Mouse (Mus musculus): ENCODE measurements around the gene Slc4a10. TPM values are rescaled to one million over a fixed set of nuclear protein-coding genes. Genes with fewer than 3 reads are reported as not detected.

Slc4a10 gene
- polyA plus RNA-seq, 1 experiment, result not detected

- Histone ChIP-seq H3K9ac (ENCODE audit: low read depth, poor library complexity, severe bottlenecking) (no peak overlapping the region), H3K27me3 (ENCODE audit: control insufficient read depth, insufficient read depth, low read length, poor library complexity, severe bottlenecking) (no peaks in the 10 kb centered on the region; the same call in 1 of the 2 replicates), H3K36me3 (ENCODE audit: control insufficient read depth, insufficient read depth, low read length, poor library complexity, severe bottlenecking) (no peaks in the 10 kb centered on the region), H3K27ac (ENCODE audit: insufficient read depth, low read length) (no peak overlapping the region), H3K9me3 (replicated peaks; ENCODE audit: control insufficient read depth, insufficient read depth, low read length, poor library complexity, severe bottlenecking) (no peaks in the 10 kb centered on the region), H3K4me1 (ENCODE audit: control insufficient read depth, insufficient read depth, low read length) (peaks cover 2% of the 10 kb centered on the region), H3K4me3 (ENCODE audit: low read depth, low read length) (no peak overlapping the region)
- no peak for TF ChIP-seq CTCF (IDR thresholded peaks at IDR 0.05; ENCODE audit: low read depth, low read length)
- no peak for TF ChIP-seq EP300 (IDR thresholded peaks at IDR 0.05; ENCODE audit: insufficient read depth, low read depth, low read length)
- TF ChIP-seq POLR2A (IDR thresholded peaks at IDR 0.05; ENCODE audit: insufficient read depth, low read length), result no peak
These were observed 294.9 kb downstream of the Slc4a10 start for GRCm38 (mm10) chr2:62341061-62341733.

- Histone ChIP-seq H3K36me3 (ENCODE audit: control insufficient read depth, insufficient read depth, low read length, poor library complexity, severe bottlenecking) (no peaks in the 10 kb centered on the region), H3K27ac (ENCODE audit: insufficient read depth, low read length) (no peak overlapping the region), H3K9me3 (replicated peaks; ENCODE audit: control insufficient read depth, insufficient read depth, low read length, poor library complexity, severe bottlenecking) (no peaks in the 10 kb centered on the region), H3K4me3 (ENCODE audit: low read depth, low read length) (no peak overlapping the region), H3K4me1 (ENCODE audit: control insufficient read depth, insufficient read depth, low read length) (peaks cover 2% of the 10 kb centered on the region), H3K9ac (ENCODE audit: low read depth, poor library complexity, severe bottlenecking) (no peak overlapping the region), H3K27me3 (ENCODE audit: control insufficient read depth, insufficient read depth, low read length, poor library complexity, severe bottlenecking) (no peaks in the 10 kb centered on the region; the same call in 1 of the 2 replicates)
- no peak for TF ChIP-seq POLR2A (IDR thresholded peaks at IDR 0.05; ENCODE audit: insufficient read depth, low read length)
- no peak for TF ChIP-seq CTCF (IDR thresholded peaks at IDR 0.05; ENCODE audit: low read depth, low read length)
- TF ChIP-seq EP300 (IDR thresholded peaks at IDR 0.05; ENCODE audit: insufficient read depth, low read depth, low read length), result no peak
These were observed 295.5 kb downstream of the Slc4a10 start for GRCm38 (mm10) chr2:62341734-62342128.

GRCm38 (mm10) chr2:62344367-62344766 is 298.1 kb downstream of the Slc4a10 start:
- no peak overlapping the region for H3K4me3 ChIP-seq (ENCODE audit: low read depth, low read length)
- no peaks in the 10 kb centered on the region; the same call in 1 of the 2 replicates for H3K27me3 ChIP-seq (ENCODE audit: control insufficient read depth, insufficient read depth, low read length, poor library complexity, severe bottlenecking)
- no peak for TF ChIP-seq POLR2A (IDR thresholded peaks at IDR 0.05; ENCODE audit: insufficient read depth, low read length)
- no peak for TF ChIP-seq EP300 (IDR thresholded peaks at IDR 0.05; ENCODE audit: insufficient read depth, low read depth, low read length)
- no peak for TF ChIP-seq CTCF (IDR thresholded peaks at IDR 0.05; ENCODE audit: low read depth, low read length)
- H3K9me3 ChIP-seq (replicated peaks; ENCODE audit: control insufficient read depth, insufficient read depth, low read length, poor library complexity, severe bottlenecking), result no peaks in the 10 kb centered on the region
- H3K36me3 ChIP-seq (ENCODE audit: control insufficient read depth, insufficient read depth, low read length, poor library complexity, severe bottlenecking), result no peaks in the 10 kb centered on the region
- no peak overlapping the region for H3K9ac ChIP-seq (ENCODE audit: low read depth, poor library complexity, severe bottlenecking)
- peaks cover 2% of the 10 kb centered on the region for H3K4me1 ChIP-seq (ENCODE audit: control insufficient read depth, insufficient read depth, low read length)
- no peak overlapping the region for H3K27ac ChIP-seq (ENCODE audit: insufficient read depth, low read length)

- Histone ChIP-seq H3K4me1 (ENCODE audit: control insufficient read depth, insufficient read depth, low read length) (peaks cover 2% of the 10 kb centered on the region), H3K9me3 (replicated peaks; ENCODE audit: control insufficient read depth, insufficient read depth, low read length, poor library complexity, severe bottlenecking) (no peaks in the 10 kb centered on the region), H3K4me3 (ENCODE audit: low read depth, low read length) (no peak overlapping the region), H3K27ac (ENCODE audit: insufficient read depth, low read length) (no peak overlapping the region), H3K36me3 (ENCODE audit: control insufficient read depth, insufficient read depth, low read length, poor library complexity, severe bottlenecking) (no peaks in the 10 kb centered on the region), H3K27me3 (ENCODE audit: control insufficient read depth, insufficient read depth, low read length, poor library complexity, severe bottlenecking) (no peaks in the 10 kb centered on the region; the same call in 1 of the 2 replicates), H3K9ac (ENCODE audit: low read depth, poor library complexity, severe bottlenecking) (no peak overlapping the region)
- TF ChIP-seq EP300 (IDR thresholded peaks at IDR 0.05; ENCODE audit: insufficient read depth, low read depth, low read length) (no peak), CTCF (IDR thresholded peaks at IDR 0.05; ENCODE audit: low read depth, low read length) (no peak), POLR2A (IDR thresholded peaks at IDR 0.05; ENCODE audit: insufficient read depth, low read length) (no peak)
These were observed 300.5 kb downstream of the Slc4a10 start for GRCm38 (mm10) chr2:62346771-62347170.

- H3K4me3 ChIP-seq (ENCODE audit: low read depth, low read length), result no peak overlapping the region
- no peak for TF ChIP-seq CTCF (IDR thresholded peaks at IDR 0.05; ENCODE audit: low read depth, low read length)
- TF ChIP-seq EP300 (IDR thresholded peaks at IDR 0.05; ENCODE audit: insufficient read depth, low read depth, low read length), result no peak
- TF ChIP-seq POLR2A (IDR thresholded peaks at IDR 0.05; ENCODE audit: insufficient read depth, low read length), result no peak
- no peak overlapping the region for H3K9ac ChIP-seq (ENCODE audit: low read depth, poor library complexity, severe bottlenecking)
- no peaks in the 10 kb centered on the region for H3K9me3 ChIP-seq (replicated peaks; ENCODE audit: control insufficient read depth, insufficient read depth, low read length, poor library complexity, severe bottlenecking)
- H3K27me3 ChIP-seq (ENCODE audit: control insufficient read depth, insufficient read depth, low read length, poor library complexity, severe bottlenecking), result no peaks in the 10 kb centered on the region
- H3K4me1 ChIP-seq (ENCODE audit: control insufficient read depth, insufficient read depth, low read length), result no peaks in the 10 kb centered on the region
- H3K27ac ChIP-seq (ENCODE audit: insufficient read depth, low read length), result no peak overlapping the region
- H3K36me3 ChIP-seq (ENCODE audit: control insufficient read depth, insufficient read depth, low read length, poor library complexity, severe bottlenecking), result no peaks in the 10 kb centered on the region
These were observed 301.5 kb downstream of the Slc4a10 start for GRCm38 (mm10) chr2:62347762-62348161.

- no peaks in the 10 kb centered on the region for H3K9me3 ChIP-seq (replicated peaks; ENCODE audit: control insufficient read depth, insufficient read depth, low read length, poor library complexity, severe bottlenecking)
- no peaks in the 10 kb centered on the region for H3K27me3 ChIP-seq (ENCODE audit: control insufficient read depth, insufficient read depth, low read length, poor library complexity, severe bottlenecking)
- no peak overlapping the region for H3K9ac ChIP-seq (ENCODE audit: low read depth, poor library complexity, severe bottlenecking)
- H3K4me3 ChIP-seq (ENCODE audit: low read depth, low read length), result no peak overlapping the region
- no peak overlapping the region for H3K27ac ChIP-seq (ENCODE audit: insufficient read depth, low read length)
- TF ChIP-seq EP300 (IDR thresholded peaks at IDR 0.05; ENCODE audit: insufficient read depth, low read depth, low read length) (no peak), CTCF (IDR thresholded peaks at IDR 0.05; ENCODE audit: low read depth, low read length) (no peak), POLR2A (IDR thresholded peaks at IDR 0.05; ENCODE audit: insufficient read depth, low read length) (no peak)
- no peaks in the 10 kb centered on the region for H3K4me1 ChIP-seq (ENCODE audit: control insufficient read depth, insufficient read depth, low read length)
- no peaks in the 10 kb centered on the region for H3K36me3 ChIP-seq (ENCODE audit: control insufficient read depth, insufficient read depth, low read length, poor library complexity, severe bottlenecking)
These were observed 305.8 kb downstream of the Slc4a10 start for GRCm38 (mm10) chr2:62352035-62352434.

Measured in ES-Bruce4 (cell line).